Comparison of ENCODE assay signal across 11 mouse cellular contexts in genomic region chr10:128061109-128061508, GRCm38 (mm10). TPM values are rescaled to one million over a fixed set of nuclear protein-coding genes. Genes with fewer than 3 reads are reported as not detected.
DNase-seq lines count a peak whose midpoint lies in the region; ATAC-seq and TF ChIP-seq lines count a peak whose summit lies in the region.
"Had no signal": no experiment of that assay in that cellular context is flagged by ENCODE, and none has a peak within 500 bp of the region (broad histone marks: within the 10 kb centered on the region; RNA-seq: fewer than 3 reads in every experiment).

No protein-coding gene starts in this region.

- no peaks in the 10 kb centered on the region for H3K9me3 ChIP-seq in heart, embryonic 15.5 days (replicated peaks)
- no peaks in the 10 kb centered on the region for H3K9me3 ChIP-seq in hindbrain, postnatal 0 days (ENCODE audit: low read length)
- H3K9me3 ChIP-seq in midbrain, embryonic 12.5 days = no peaks in the 10 kb centered on the region

- DNase-seq in heart, adult 9 months (ENCODE audit: low spot score in 2 of 2) = no peak
- DNase-seq in hindbrain, postnatal 0 days (ENCODE audit: low spot score) = no peak
- no peak for DNase-seq in gastrocnemius, postnatal 4 days (ENCODE audit: low spot score in 2 of 2)
- no peak for DNase-seq in adrenal gland, postnatal 25 days
- no peak for DNase-seq in thymus, postnatal 14 days
- DNase-seq: cerebellum, adult 11 months; heart, adult 11 months; lung, postnatal 36 days had no signal

- H3K4me3 ChIP-seq in heart, embryonic 15.5 days = peak overlapping the region; percentile 84
- peak overlapping the region; percentile 84 for H3K4me3 ChIP-seq in bone marrow macrophage, adult 2 months (ENCODE audit: insufficient read depth, low read length)
- H3K4me3 ChIP-seq in hindbrain, postnatal 0 days (ENCODE audit: low read length) = no peak overlapping the region
- peak overlapping the region; percentile 90; the same call in 1 of the 2 replicates for H3K4me3 ChIP-seq in midbrain, embryonic 12.5 days

- no peak for TF ChIP-seq POLR2A in bone marrow macrophage, adult 2 months (IDR thresholded peaks at IDR 0.05; ENCODE audit: borderline replicate concordance, low read depth, low read length)

- WGBS in heart, embryonic 15.5 days = 85% methylated on average over 5 of the region's 5 CpGs
- WGBS in hindbrain, postnatal 0 days = 91% methylated on average over 5 of the region's 5 CpGs
- WGBS in midbrain, embryonic 12.5 days = 91% methylated on average over 5 of the region's 5 CpGs

- H3K27ac ChIP-seq in heart, embryonic 15.5 days = no peak overlapping the region
- no peak overlapping the region for H3K27ac ChIP-seq in bone marrow macrophage, adult 2 months (ENCODE audit: insufficient read depth, low read depth, low read length)
- no peak overlapping the region for H3K27ac ChIP-seq in hindbrain, postnatal 0 days
- H3K27ac ChIP-seq in midbrain, embryonic 12.5 days (replicated peaks) = no peak overlapping the region

- TF ChIP-seq CTCF in bone marrow macrophage, adult 2 months (IDR thresholded peaks at IDR 0.05; ENCODE audit: low read depth, low read length) = no peak
- no peak for TF ChIP-seq CTCF in hindbrain, postnatal 0 days (IDR thresholded peaks at IDR 0.05; ENCODE audit: low read depth)

- no peaks in the 10 kb centered on the region for H3K27me3 ChIP-seq in heart, embryonic 15.5 days
- no peaks in the 10 kb centered on the region for H3K27me3 ChIP-seq in hindbrain, postnatal 0 days (ENCODE audit: insufficient read depth, low read length)
- no peaks in the 10 kb centered on the region for H3K27me3 ChIP-seq in midbrain, embryonic 12.5 days

- peaks cover 24% of the 10 kb centered on the region for H3K4me1 ChIP-seq in heart, embryonic 15.5 days (replicated peaks)
- peaks cover 40% of the 10 kb centered on the region for H3K4me1 ChIP-seq in bone marrow macrophage, adult 2 months (ENCODE audit: control insufficient read depth, insufficient read depth, low read length)
- H3K4me1 ChIP-seq in hindbrain, postnatal 0 days (ENCODE audit: insufficient read depth, low read length) = peaks cover 8% of the 10 kb centered on the region
- peaks cover 23% of the 10 kb centered on the region for H3K4me1 ChIP-seq in midbrain, embryonic 12.5 days

- H3K36me3 ChIP-seq in heart, embryonic 15.5 days = peaks cover 4% of the 10 kb centered on the region; the same call in 1 of the 2 replicates
- H3K36me3 ChIP-seq in hindbrain, postnatal 0 days (ENCODE audit: insufficient read depth, low read length) = no peaks in the 10 kb centered on the region
- H3K36me3 ChIP-seq in midbrain, embryonic 12.5 days = peaks cover 14% of the 10 kb centered on the region

- H3K9ac ChIP-seq in heart, embryonic 15.5 days = peak overlapping the region; percentile 83; the same call in 1 of the 2 replicates
- H3K9ac ChIP-seq in hindbrain, postnatal 0 days (replicated peaks; ENCODE audit: low read length) = peak overlapping the region; percentile 96
- peak overlapping the region; percentile 92; the same call in 1 of the 2 replicates for H3K9ac ChIP-seq in midbrain, embryonic 12.5 days (replicated peaks)

- ATAC-seq in heart, embryonic 15.5 days (replicated peaks; ENCODE audit: insufficient number of reproducible peaks, insufficient read depth, low FRiP score, low read depth) = no peak
- no peak for ATAC-seq in hindbrain, postnatal 0 days
- ATAC-seq in midbrain, embryonic 12.5 days (ENCODE audit: low FRiP score, low read depth) = no peak

- peak overlapping the region; percentile 85 for H3K4me2 ChIP-seq in heart, embryonic 15.5 days
- H3K4me2 ChIP-seq in hindbrain, postnatal 0 days (ENCODE audit: low read depth, low read length) = peak overlapping the region; percentile 87
- peak overlapping the region; percentile 68 for H3K4me2 ChIP-seq in midbrain, embryonic 12.5 days (replicated peaks)

RNA-seq across cellular contexts. Expression of gene Ptges3, which starts 2.4 kb away (rescaled TPM):
- 268 and 292 TPM in 2 replicates for polyA plus RNA-seq in heart, embryonic 15.5 days (2015; fragmentation: Nextera tagmentation; extraction: Ambion mirVana)
- polyA plus RNA-seq in bone marrow macrophage, adult 2 months (2012; ENCODE audit: insufficient read depth, insufficient read length, missing spikeins) = 152 and 160 TPM in 2 replicates
- 81.6 and 87.7 TPM in 2 replicates for total RNA-seq in hindbrain, postnatal 0 days (2014; rRNA removed)
- polyA plus RNA-seq in hindbrain, postnatal 0 days (2015; fragmentation: Nextera tagmentation; extraction: Ambion mirVana) = 417 and 428 TPM in 2 replicates
- polyA plus RNA-seq in midbrain, embryonic 12.5 days (2016; fragmentation: Nextera tagmentation; extraction: Ambion mirVana) = 545 and 553 TPM in 2 replicates
- 100 to 1,000 TPM; 108 to 110 TPM for total RNA-seq in gastrocnemius, postnatal 4 days (2021)
- 167 and 204 TPM in 2 replicates for total RNA-seq in adrenal gland, postnatal 25 days (2021)

RNA-seq across cellular contexts. Expression of gene Atp5b, which starts 22.0 kb away (rescaled TPM):
- polyA plus RNA-seq in heart, embryonic 15.5 days (2015; fragmentation: Nextera tagmentation; extraction: Ambion mirVana) = 5,437 and 6,121 TPM in 2 replicates
- 483 and 528 TPM in 2 replicates for polyA plus RNA-seq in bone marrow macrophage, adult 2 months (2012; ENCODE audit: insufficient read depth, insufficient read length, missing spikeins)
- 6,623 and 6,768 TPM in 2 replicates for total RNA-seq in hindbrain, postnatal 0 days (2014; rRNA removed)
- polyA plus RNA-seq in hindbrain, postnatal 0 days (2015; fragmentation: Nextera tagmentation; extraction: Ambion mirVana) = 2,401 and 2,438 TPM in 2 replicates
- polyA plus RNA-seq in midbrain, embryonic 12.5 days (2016; fragmentation: Nextera tagmentation; extraction: Ambion mirVana) = 1,976 and 1,998 TPM in 2 replicates
- 1,000 to 10,000 TPM; 3,386 to 3,414 TPM for total RNA-seq in gastrocnemius, postnatal 4 days (2021)
- 2,437 and 2,492 TPM in 2 replicates for total RNA-seq in adrenal gland, postnatal 25 days (2021)

RNA-seq across cellular contexts. Expression of gene Naca, which starts 25.7 kb away (rescaled TPM):
- 429 and 467 TPM in 2 replicates for polyA plus RNA-seq in heart, embryonic 15.5 days (2015; fragmentation: Nextera tagmentation; extraction: Ambion mirVana)
- polyA plus RNA-seq in bone marrow macrophage, adult 2 months (2012; ENCODE audit: insufficient read depth, insufficient read length, missing spikeins) = 540 and 609 TPM in 2 replicates
- 295 and 315 TPM in 2 replicates for total RNA-seq in hindbrain, postnatal 0 days (2014; rRNA removed)
- polyA plus RNA-seq in hindbrain, postnatal 0 days (2015; fragmentation: Nextera tagmentation; extraction: Ambion mirVana) = 450 and 463 TPM in 2 replicates
- polyA plus RNA-seq in midbrain, embryonic 12.5 days (2016; fragmentation: Nextera tagmentation; extraction: Ambion mirVana) = 716 and 742 TPM in 2 replicates
- total RNA-seq in gastrocnemius, postnatal 4 days (2021) = 100 to 1,000 TPM; 673 TPM
- total RNA-seq in adrenal gland, postnatal 25 days (2021) = 566 and 612 TPM in 2 replicates

RNA-seq across cellular contexts. Expression of gene Baz2a, which starts 30.3 kb away (rescaled TPM):
- polyA plus RNA-seq in heart, embryonic 15.5 days (2015; fragmentation: Nextera tagmentation; extraction: Ambion mirVana) = 7.5 and 10.1 TPM in 2 replicates
- polyA plus RNA-seq in bone marrow macrophage, adult 2 months (2012; ENCODE audit: insufficient read depth, insufficient read length, missing spikeins) = 49.0 and 52.9 TPM in 2 replicates
- total RNA-seq in hindbrain, postnatal 0 days (2014; rRNA removed) = 14.3 and 15.0 TPM in 2 replicates
- polyA plus RNA-seq in hindbrain, postnatal 0 days (2015; fragmentation: Nextera tagmentation; extraction: Ambion mirVana) = 10.2 and 10.6 TPM in 2 replicates
- polyA plus RNA-seq in midbrain, embryonic 12.5 days (2016; fragmentation: Nextera tagmentation; extraction: Ambion mirVana) = 14.1 and 16.0 TPM in 2 replicates
- 10 to 100 TPM; 24.4 to 24.8 TPM for total RNA-seq in gastrocnemius, postnatal 4 days (2021)
- 52.2 and 73.2 TPM in 2 replicates for total RNA-seq in adrenal gland, postnatal 25 days (2021)

RNA-seq across cellular contexts. Expression of gene Prim1, which starts 46.1 kb away (rescaled TPM):
- polyA plus RNA-seq in heart, embryonic 15.5 days (2015; fragmentation: Nextera tagmentation; extraction: Ambion mirVana) = 41.5 and 50.3 TPM in 2 replicates
- 14.3 and 18.6 TPM in 2 replicates for polyA plus RNA-seq in bone marrow macrophage, adult 2 months (2012; ENCODE audit: insufficient read depth, insufficient read length, missing spikeins)
- 15.2 and 19.6 TPM in 2 replicates for total RNA-seq in hindbrain, postnatal 0 days (2014; rRNA removed)
- polyA plus RNA-seq in hindbrain, postnatal 0 days (2015; fragmentation: Nextera tagmentation; extraction: Ambion mirVana) = 33.3 and 36.1 TPM in 2 replicates
- polyA plus RNA-seq in midbrain, embryonic 12.5 days (2016; fragmentation: Nextera tagmentation; extraction: Ambion mirVana) = 72.6 and 76.9 TPM in 2 replicates
- total RNA-seq in gastrocnemius, postnatal 4 days (2021) = 10 to 100 TPM; 15.4 to 15.5 TPM
- 6.6 and 6.8 TPM in 2 replicates for total RNA-seq in adrenal gland, postnatal 25 days (2021)
